Mouse (Mus musculus) stomach, postnatal 0 days (tissue): ENCODE measurements at regions not wholly inside any gene's neighbourhood (a gene's known extent, or its start where the extent isn't known, plus 50 kb on each side); places are given as distances from the start of the nearest gene placed in this dataset.

Source experiments
- CTCF ChIP-seq: IDR thresholded peaks from 2 replicates; pipeline ENCODE4 v1.5.1; 2016; ENCODE audit warnings: antibody characterized with exemption, low read depth, mild to moderate bottlenecking, moderate library complexity
- EP300 ChIP-seq: optimal IDR thresholded peaks from 2 replicates; pipeline ENCODE3; 2016; ENCODE audit warnings: antibody characterized with exemption

DNA sequence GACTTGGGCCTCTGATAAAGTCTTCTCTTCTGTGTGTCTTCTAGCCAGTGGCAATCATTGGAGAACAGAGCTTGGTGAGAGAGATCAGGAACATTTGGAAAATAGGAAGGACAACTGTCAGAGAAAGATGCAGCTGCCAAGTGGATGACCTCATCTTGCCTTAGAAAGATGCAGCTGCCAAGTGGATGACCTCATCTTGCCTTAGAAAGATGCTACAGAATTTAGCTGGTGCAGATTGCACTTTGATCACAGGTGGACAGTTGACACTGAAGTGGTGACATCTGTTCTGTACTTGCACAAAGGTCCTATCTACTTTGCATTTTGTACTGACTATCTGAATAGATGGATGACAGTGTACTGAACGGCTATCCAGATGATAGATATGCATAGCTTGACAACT is 163.1 kb downstream of the Ube2e3 start:
- TF ChIP-seq CTCF = no peak
- TF ChIP-seq EP300 = no peak
